Mouse (Mus musculus) activated CD4-positive, CD25-positive, alpha-beta regulatory T cell (primary cell): ENCODE measurements around the gene Gm853. TPM values are rescaled to one million over a fixed set of nuclear protein-coding genes. Genes with fewer than 3 reads are reported as not detected.

ENCODE experiments used
- polyA plus RNA-seq, 2 experiments: library from polyadenylated mRNA; unstranded; fragments of 100-300 nt; shearing (Covaris generic); gene quantifications; one replicate each; pipeline ENCODE4 v1.2.1; 2017

Gene Gm853
- polyA plus RNA-seq = not detected

GRCm38 (mm10) chr4:130222179-130222578, at the start of gene Gm853:
Gene Gm853, minus strand, starts transcription at chr4:130222401.

GRCm38 (mm10) chr4:130175072-130175711, 47.0 kb downstream of the Gm853 start, which contains the start of gene Tinagl1:
Gene Tinagl1, minus strand, starts transcription at chr4:130175122.

Other genes with a start within 250 kb of the Gm853 start
- gene Adgrb2, start 237.5 kb downstream of the Gm853 start, polyA plus RNA-seq = under 1 TPM in 1 of 2 experiments, not detected in 1; 0.45 TPM
- gene Col16a1, start 174.6 kb downstream of the Gm853 start, polyA plus RNA-seq = under 1 TPM; 0.20 to 0.49 TPM
- gene Pef1, start 119.8 kb downstream of the Gm853 start, polyA plus RNA-seq = 10 to 100 TPM; 57.2 to 69.0 TPM
- gene Hcrtr1, start 83.0 kb downstream of the Gm853 start, polyA plus RNA-seq = not detected
- gene Tinagl1, start 47.3 kb downstream of the Gm853 start, polyA plus RNA-seq = not detected
- not detected for gene Serinc2, start 56.8 kb upstream of the Gm853 start, polyA plus RNA-seq
- gene Fabp3, start 86.2 kb upstream of the Gm853 start, polyA plus RNA-seq = under 1 TPM in 1 of 2 experiments, not detected in 1; 0.93 TPM
- under 1 TPM in 1 of 2 experiments, not detected in 1; 0.84 TPM for gene Gm10570, start 86.3 kb upstream of the Gm853 start, polyA plus RNA-seq
- 10 to 100 TPM; 64.6 to 69.6 TPM for gene Zcchc17, start 137.5 kb upstream of the Gm853 start, polyA plus RNA-seq
- gene Snrnp40, start 137.7 kb upstream of the Gm853 start, polyA plus RNA-seq = 100 to 1,000 TPM; 114 to 136 TPM